Mouse (Mus musculus): ENCODE measurements around the gene Rnaset2b.
"Not testable (repeated sequence)": the region's sequence is repeated elsewhere in the genome, so short reads cannot be mapped to it uniquely, and the experiment has no call there.

DNA sequence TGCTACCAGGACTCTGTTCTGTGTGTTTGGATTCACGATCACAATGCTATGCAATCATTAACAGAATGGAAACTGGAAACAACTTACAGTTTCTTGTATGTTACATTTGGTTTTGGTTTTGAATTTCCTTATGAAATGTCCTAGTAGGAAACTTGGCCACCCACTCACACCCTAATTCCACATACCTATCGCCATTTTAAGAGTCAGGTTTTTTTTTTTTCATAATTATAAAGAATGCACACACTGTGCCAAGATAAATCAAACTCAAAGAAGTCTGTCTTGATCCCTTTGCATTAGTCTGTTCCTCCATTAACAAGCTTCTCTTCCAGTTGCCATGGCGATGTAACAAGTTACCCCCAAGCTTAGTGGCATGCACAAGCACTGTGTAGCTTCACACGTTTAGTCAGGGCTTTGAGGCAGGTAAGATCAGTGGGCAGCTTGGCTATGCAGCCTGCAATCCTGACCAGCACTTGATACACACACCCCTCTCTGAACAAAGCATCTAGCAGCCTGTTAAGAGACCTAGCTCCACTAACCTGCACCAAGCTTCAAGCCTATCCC is 2.5 kb downstream of the Rnaset2b start:
- TF ChIP-seq CTCF (IDR thresholded peaks at IDR 0.05; ENCODE audit: low read depth, low read length); POLR2A (IDR thresholded peaks at IDR 0.05; ENCODE audit: insufficient read depth, low read length): not testable (repeated sequence)

Data from ES-Bruce4 (cell line).